Mouse (Mus musculus): ENCODE results near the gene Cmip.

Gene Cmip

GRCm38 (mm10) chr8:117500232-117500823 is 243.5 kb downstream of the Cmip start:
- no peak for ATAC-seq (ENCODE audit: low TSS enrichment)

GRCm38 (mm10) chr8:117501323-117501722 is 244.5 kb downstream of the Cmip start:
- ATAC-seq (ENCODE audit: low TSS enrichment), result no peak

GRCm38 (mm10) chr8:117503405-117504069 is 246.7 kb downstream of the Cmip start:
- no peak for ATAC-seq (ENCODE audit: low TSS enrichment)

GRCm38 (mm10) chr8:117507703-117508102 is 250.8 kb downstream of the Cmip start:
- ATAC-seq (ENCODE audit: low TSS enrichment), result no peak

Data from frontal cortex, adult (tissue).